Mouse (Mus musculus) natural killer cell, adult 2 months (primary cell): ENCODE data around the gene Hoxb1.

Source experiments
- DNase-seq, 2 experiments: peaks; one replicate each; pipeline ENCODE4 v3.0.0; 2022; ENCODE audit warnings: low spot score in 2 of 2

Hoxb1 gene

GRCm38 (mm10) chr11:96334002-96334364 lies 31.6 kb upstream of the Hoxb1 start:
- no peak for DNase-seq

- no peak for DNase-seq
Observed at GRCm38 (mm10) chr11:96334998-96335397, 30.6 kb upstream of the Hoxb1 start.

GRCm38 (mm10) chr11:96336597-96336996 lies 29.0 kb upstream of the Hoxb1 start:
- no peak for DNase-seq

GRCm38 (mm10) chr11:96337026-96337425 lies 28.5 kb upstream of the Hoxb1 start:
- DNase-seq: no peak

GRCm38 (mm10) chr11:96338957-96339855 lies 26.3 kb upstream of the Hoxb1 start:
- DNase-seq: no peak

- no peak for DNase-seq
Observed at GRCm38 (mm10) chr11:96340698-96341365, 24.7 kb upstream of the Hoxb1 start.

GRCm38 (mm10) chr11:96341701-96342575 lies 23.6 kb upstream of the Hoxb1 start:
- no peak for DNase-seq

GRCm38 (mm10) chr11:96342576-96342930 lies 23.0 kb upstream of the Hoxb1 start:
- DNase-seq: no peak

GRCm38 (mm10) chr11:96343206-96343745 lies 22.3 kb upstream of the Hoxb1 start:
- no peak for DNase-seq

GRCm38 (mm10) chr11:96344061-96344877 lies 21.3 kb upstream of the Hoxb1 start:
- DNase-seq: no peak

- no peak for DNase-seq
Observed at GRCm38 (mm10) chr11:96344878-96345159, 20.7 kb upstream of the Hoxb1 start.

GRCm38 (mm10) chr11:96345220-96345892 lies 20.2 kb upstream of the Hoxb1 start:
- no peak for DNase-seq

- no peak for DNase-seq
Observed at GRCm38 (mm10) chr11:96345893-96346806, 19.4 kb upstream of the Hoxb1 start.

GRCm38 (mm10) chr11:96346916-96347520 lies 18.5 kb upstream of the Hoxb1 start:
- no peak for DNase-seq

GRCm38 (mm10) chr11:96347717-96348116 lies 17.8 kb upstream of the Hoxb1 start:
- DNase-seq: no peak

- DNase-seq: no peak
Observed at GRCm38 (mm10) chr11:96348141-96348928, 17.2 kb upstream of the Hoxb1 start.

GRCm38 (mm10) chr11:96348988-96349387 lies 16.6 kb upstream of the Hoxb1 start:
- DNase-seq: no peak
